Mouse (Mus musculus) cortical plate, adult 2 months (tissue): ENCODE measurements around the gene Rrm1. TPM values are rescaled to one million over a fixed set of nuclear protein-coding genes. Genes with fewer than 3 reads are reported as not detected.
"Not testable (repeated sequence)": the region's sequence is repeated elsewhere in the genome, so short reads cannot be mapped to it uniquely, and the experiment has no call there.

Experiments
- H3K27ac ChIP-seq: fragments of 200-500 bp; 2 replicates; pipeline ENCODE4 v1.5.1; 2012; ENCODE audit warnings: low read length, control low read depth, inconsistent platforms; ENCODE audit not compliant: insufficient read depth
- H3K4me1 ChIP-seq: fragments of 200-500 bp; 2 replicates; pipeline ENCODE4 v1.6.1; 2011; ENCODE audit warnings: low read length; ENCODE audit not compliant: control insufficient read depth, insufficient read depth
- H3K4me3 ChIP-seq: fragments of 200-500 bp; 2 replicates; pipeline ENCODE4 v1.5.1; 2011; ENCODE audit warnings: mild to moderate bottlenecking, low read length, control low read depth; ENCODE audit not compliant: insufficient read depth
- CTCF ChIP-seq: fragments of 200-500 bp; IDR thresholded peaks from 2 replicates; pipeline ENCODE4 v1.5.1; 2011; ENCODE audit warnings: mild to moderate bottlenecking, control low read depth, low read length; ENCODE audit not compliant: insufficient read depth; ENCODE audit errors: extremely low read depth
- POLR2A ChIP-seq: fragments of 200-500 bp; IDR thresholded peaks from 2 replicates; pipeline ENCODE4 v1.6.1; 2011; ENCODE audit warnings: mild to moderate bottlenecking, low read length, control low read depth; ENCODE audit not compliant: insufficient read depth; ENCODE audit errors: extremely low read depth
- polyA plus RNA-seq: library from polyadenylated mRNA; depleted of rRNA; stranded (reverse); fragments of >200 nt; gene quantifications from 2 replicates; pipeline ENCODE4 v1.2.3, GENCODE M21; 2012

Gene Rrm1
- polyA plus RNA-seq, 1 experiment = 11.0 TPM

DNA sequence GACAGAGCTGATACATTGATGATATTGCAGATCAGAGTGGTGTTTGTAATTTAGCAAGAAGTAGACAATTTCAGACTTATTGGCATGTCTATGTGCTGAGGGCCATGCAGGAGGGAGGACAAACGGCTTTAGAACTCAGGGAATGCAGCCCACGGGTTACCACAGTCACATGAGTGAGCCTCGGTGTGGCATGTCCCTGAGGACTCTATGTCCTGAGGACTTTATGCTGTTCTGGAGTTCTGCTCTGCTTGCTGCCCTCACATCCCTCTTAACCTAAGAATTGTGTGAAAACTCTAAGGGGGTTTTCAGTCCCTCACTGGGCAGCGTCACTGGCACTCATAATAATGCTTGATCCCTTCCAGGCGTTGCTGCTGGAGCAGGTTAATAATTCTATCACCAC lies 31.2 kb downstream of the Rrm1 start:
- Histone ChIP-seq H3K4me1 (no peaks in the 10 kb centered on the region), H3K27ac (no peak overlapping the region), H3K4me3 (no peak overlapping the region)
- TF ChIP-seq CTCF = no peak
- no peak for TF ChIP-seq POLR2A

DNA sequence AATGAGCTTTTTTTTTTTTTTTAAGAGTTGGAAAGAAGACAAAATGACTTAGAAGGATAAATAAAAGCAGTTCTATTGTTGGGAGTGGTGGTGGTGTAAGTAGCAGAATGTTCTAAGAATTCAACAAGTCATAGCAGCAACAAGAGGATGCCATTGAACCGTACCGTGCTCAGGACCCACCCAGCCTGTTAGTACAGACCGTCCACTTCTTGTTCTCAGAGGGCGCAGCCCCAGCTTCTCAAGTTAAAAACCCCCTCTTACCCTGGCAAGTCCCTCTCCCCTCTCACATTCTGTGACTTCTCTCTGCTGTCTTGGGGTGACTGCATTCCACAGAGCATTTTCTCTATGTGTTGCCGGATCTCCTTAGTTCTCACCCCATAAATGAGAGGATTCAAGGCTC lies 35.1 kb downstream of the Rrm1 start:
- Histone ChIP-seq H3K4me1 (no peaks in the 10 kb centered on the region), H3K4me3 (no peak overlapping the region), H3K27ac (no peak overlapping the region)
- TF ChIP-seq CTCF = no peak
- no peak for TF ChIP-seq POLR2A

GRCm38 (mm10) chr7:102477377-102477776 lies 35.9 kb downstream of the Rrm1 start:
- no peak for TF ChIP-seq CTCF
- no peak for TF ChIP-seq POLR2A
- H3K27ac ChIP-seq = no peak overlapping the region
- no peak overlapping the region for H3K4me3 ChIP-seq
- no peaks in the 10 kb centered on the region for H3K4me1 ChIP-seq

GRCm38 (mm10) chr7:102478425-102478824 lies 36.9 kb downstream of the Rrm1 start:
- H3K4me3 ChIP-seq = no peak overlapping the region
- no peak for TF ChIP-seq POLR2A
- no peak for TF ChIP-seq CTCF
- no peak overlapping the region for H3K27ac ChIP-seq
- H3K4me1 ChIP-seq = no peaks in the 10 kb centered on the region

DNA sequence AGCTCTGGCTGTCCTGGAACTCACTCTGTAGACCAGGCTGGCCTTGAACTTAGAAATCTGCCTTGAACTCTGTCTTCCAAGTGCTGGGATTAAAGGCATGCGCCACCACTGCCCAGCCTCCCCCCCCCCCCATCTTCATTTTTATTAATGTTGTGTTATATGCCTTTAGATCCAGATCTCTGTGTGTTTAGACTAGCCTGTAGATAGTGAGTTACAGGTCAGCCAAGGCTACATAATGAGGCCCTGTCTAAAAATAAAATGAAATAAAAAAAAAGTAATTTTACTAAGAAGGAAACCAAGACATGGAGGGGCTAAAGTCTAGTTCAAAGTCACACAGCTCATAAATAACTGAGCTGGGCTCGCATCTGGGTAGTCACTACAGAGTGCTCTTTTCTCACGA lies 37.4 kb downstream of the Rrm1 start:
- Histone ChIP-seq H3K4me1 (no peaks in the 10 kb centered on the region), H3K27ac (no peak overlapping the region)
- TF ChIP-seq CTCF (no peak), POLR2A (no peak)

GRCm38 (mm10) chr7:102479368-102480078 lies 38.0 kb downstream of the Rrm1 start:
- H3K27ac ChIP-seq = no peak overlapping the region
- no peaks in the 10 kb centered on the region for H3K4me1 ChIP-seq
- TF ChIP-seq CTCF (no peak), POLR2A (no peak)
- no peak overlapping the region for H3K4me3 ChIP-seq

More for the DNA sequence above, 37.4 kb downstream of the Rrm1 start:
- H3K4me3 ChIP-seq = no peak overlapping the region

DNA sequence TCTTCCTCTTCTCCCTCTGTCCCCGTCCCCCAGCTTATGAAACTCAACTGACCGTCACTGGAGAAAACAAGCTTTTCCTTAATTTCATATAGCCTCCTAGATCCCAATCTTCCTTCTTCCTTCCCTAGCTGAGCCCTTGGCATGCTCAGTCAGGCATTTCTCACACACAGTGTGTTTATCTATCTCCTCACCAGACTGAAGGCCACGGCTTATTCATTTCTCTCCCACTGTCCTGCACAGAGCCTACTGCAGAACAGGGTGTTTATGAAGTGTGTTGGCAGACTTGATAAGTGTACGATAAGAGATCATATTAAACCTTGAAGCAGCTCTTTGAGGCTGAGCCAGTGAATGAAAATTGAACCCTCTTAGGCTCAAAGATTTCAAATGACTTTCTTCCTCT lies 39.3 kb downstream of the Rrm1 start:
- TF ChIP-seq CTCF (no peak), POLR2A (no peak)
- Histone ChIP-seq H3K4me1 (no peaks in the 10 kb centered on the region), H3K27ac (no peak overlapping the region), H3K4me3 (no peak overlapping the region)

DNA sequence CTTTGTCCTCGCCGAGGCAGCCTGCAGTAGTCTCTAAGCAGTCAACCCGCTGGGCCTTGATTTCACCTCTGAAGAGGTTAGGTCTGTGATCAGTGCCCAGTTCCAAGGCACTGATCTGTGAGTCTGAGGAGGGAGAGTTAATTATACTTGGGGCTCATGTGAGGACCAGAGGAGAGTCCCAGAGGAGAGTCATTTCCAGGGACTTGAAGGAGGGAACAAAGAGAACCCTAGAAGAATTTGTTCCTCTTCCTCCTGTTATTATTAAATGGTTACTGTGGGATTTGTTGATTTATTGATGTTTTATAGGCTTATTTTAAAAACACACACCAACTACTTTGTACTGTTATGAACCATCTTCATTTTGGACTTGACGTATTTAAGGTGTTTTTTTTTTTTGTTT lies 40.1 kb downstream of the Rrm1 start, which contains the start of gene Olfr543:
Gene Olfr543, minus strand, starts transcription at position 101 of the 400 bp plus-strand sequence.
- TF ChIP-seq POLR2A = no peak
- TF ChIP-seq CTCF = no peak
- Histone ChIP-seq H3K4me3 (no peak within 1 kb of the TSS), H3K4me1 (no peaks in the 10 kb centered on the region), H3K27ac (no peak within 1 kb of the TSS)

GRCm38 (mm10) chr7:102483665-102484064 lies 42.2 kb downstream of the Rrm1 start:
- no peaks in the 10 kb centered on the region for H3K4me1 ChIP-seq
- H3K4me3 ChIP-seq = no peak overlapping the region
- TF ChIP-seq POLR2A (no peak), CTCF (no peak)
- no peak overlapping the region for H3K27ac ChIP-seq

DNA sequence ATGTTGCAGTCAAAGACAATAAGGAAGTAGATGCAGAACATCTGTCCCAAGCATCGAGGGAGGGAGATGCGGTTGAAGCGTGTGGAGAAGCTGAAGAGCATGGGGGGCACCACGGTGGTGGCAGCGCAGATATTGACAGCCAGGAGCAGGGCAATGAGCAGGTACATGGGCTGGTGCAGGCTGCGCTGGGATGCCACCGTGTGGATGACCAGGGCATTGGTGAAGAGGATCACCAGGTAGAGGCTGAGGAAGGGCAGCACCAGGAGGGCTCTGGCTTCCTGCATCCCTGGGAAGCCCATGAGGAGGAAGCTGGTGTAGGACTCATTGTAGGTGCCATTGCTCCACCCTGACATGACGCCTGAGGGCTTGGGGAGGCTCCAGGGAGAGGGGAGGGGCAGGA lies 43.3 kb downstream of the Rrm1 start:
- H3K27ac ChIP-seq, H3K4me3 ChIP-seq, H3K4me1 ChIP-seq: not testable (repeated sequence)

GRCm38 (mm10) chr7:102486105-102486504 lies 44.6 kb downstream of the Rrm1 start:
- Histone ChIP-seq H3K27ac (no peak overlapping the region), H3K4me1 (no peaks in the 10 kb centered on the region), H3K4me3 (no peak overlapping the region)
- TF ChIP-seq CTCF (no peak), POLR2A (no peak)
